Mouse (Mus musculus) small intestine, adult 2 months (tissue): Measurements from ENCODE around the gene Togaram2.

Experiments
- CTCF ChIP-seq: fragments of 200-500 bp; IDR thresholded peaks from 2 replicates; pipeline ENCODE4 v1.5.1; 2012; ENCODE audit warnings: low read depth, mild to moderate bottlenecking, control low read depth, inconsistent platforms, low read length, moderate library complexity, mixed read lengths; ENCODE audit not compliant: insufficient replicate concordance, insufficient read length; ENCODE audit errors: extremely low read depth
- POLR2A ChIP-seq: fragments of 200-500 bp; IDR thresholded peaks from 2 replicates; pipeline ENCODE4 v1.6.1; 2012; ENCODE audit warnings: low read depth, mild to moderate bottlenecking, control low read depth, inconsistent platforms, low read length, moderate library complexity

- TF ChIP-seq POLR2A = no peak
- no peak for TF ChIP-seq CTCF
Measured at GRCm38 (mm10) chr17:71742935-71743334, 69.9 kb downstream of the Togaram2 start.
